Mouse (Mus musculus) MEL (cell line): Measurements from ENCODE around the gene Eml2. TPM values are rescaled to one million over a fixed set of nuclear protein-coding genes. Genes with fewer than 3 reads are reported as not detected.

Source experiments
- DNase-seq: peaks from one replicate; pipeline ENCODE4 v3.0.0; 2011; ENCODE audit warnings: low read depth, low spot score
- H3K27ac ChIP-seq: 2 replicates; pipeline ENCODE4 v1.5.1; 2012; ENCODE audit warnings: low read depth, mild to moderate bottlenecking, control low read depth, low read length, moderate library complexity; ENCODE audit not compliant: control insufficient read depth
- H3K27me3 ChIP-seq, 2 experiments: fragments of 150-350 bp in 1 of 2; sonication (generic) in 1 of 2; 2 replicates each; pipeline ENCODE4 v1.6.1; 2012; ENCODE audit warnings: low read length in 2 of 2, mild to moderate bottlenecking in 2 of 2, improper control_type of control experiment in 1 of 2, moderate library complexity in 1 of 2; ENCODE audit not compliant: insufficient read depth in 2 of 2, control insufficient read depth in 1 of 2
- H3K36me3 ChIP-seq, 2 experiments: 2 replicates each; pipeline ENCODE4 v1.6.1; 2012 to 2014; ENCODE audit warnings: low read length in 2 of 2, improper control_type of control experiment in 1 of 2, inconsistent platforms in 1 of 2, mild to moderate bottlenecking in 1 of 2; ENCODE audit not compliant: insufficient read depth in 2 of 2, control insufficient read depth in 1 of 2
- H3K4me1 ChIP-seq, 2 experiments: fragments of 150-350 bp in 1 of 2; sonication (generic) in 1 of 2; 2 replicates each; pipeline ENCODE4 v1.6.1; 2012; ENCODE audit warnings: low read length in 2 of 2, improper control_type of control experiment in 1 of 2, mild to moderate bottlenecking in 1 of 2; ENCODE audit not compliant: insufficient read depth in 2 of 2, control insufficient read depth in 1 of 2
- H3K4me3 ChIP-seq, 2 experiments: fragments of 150-350 bp in 1 of 2; sonication (generic) in 1 of 2; 2 replicates each; pipeline ENCODE4 v1.5.1; 2012; ENCODE audit warnings: low read depth in 2 of 2, low read length in 2 of 2, mild to moderate bottlenecking in 2 of 2, moderate library complexity in 2 of 2, control low read depth in 1 of 2, improper control_type of control experiment in 1 of 2; ENCODE audit not compliant: control insufficient read depth in 1 of 2, insufficient read depth in 1 of 2
- H3K79me2 ChIP-seq: 2 replicates; pipeline ENCODE4 v1.6.1; 2012; ENCODE audit warnings: mild to moderate bottlenecking, low read length, moderate library complexity; ENCODE audit not compliant: control insufficient read depth, poor library complexity, insufficient read depth
- H3K9ac ChIP-seq: 2 replicates; pipeline ENCODE4 v1.6.1; 2012; ENCODE audit warnings: low read depth, mild to moderate bottlenecking, control low read depth, low read length, moderate library complexity; ENCODE audit not compliant: control insufficient read depth, poor library complexity, severe bottlenecking
- H3K9me3 ChIP-seq: fragments of 150-350 bp; sonication (generic); replicated peaks from 2 replicates; pipeline ENCODE4 v1.6.1; 2012; ENCODE audit warnings: mild to moderate bottlenecking, low read length, improper control_type of control experiment, moderate library complexity; ENCODE audit not compliant: insufficient read depth
- CTCF ChIP-seq, 3 experiments: IDR thresholded peaks in 2 of 3; conservative IDR thresholded peaks in 1 of 3; 2 replicates each; pipeline ENCODE4 v1.5.1; 2011 to 2012; ENCODE audit warnings: low read length in 3 of 3, low read depth in 2 of 3, mild to moderate bottlenecking in 2 of 3, improper control_type of control experiment in 1 of 3, inconsistent platforms in 1 of 3, mixed read lengths in 1 of 3, moderate library complexity in 1 of 3; ENCODE audit not compliant: control insufficient read depth in 1 of 3, insufficient read depth in 1 of 3, poor library complexity in 1 of 3, severe bottlenecking in 1 of 3
- E2F4 ChIP-seq: IDR thresholded peaks from 2 replicates; pipeline ENCODE4 v1.6.1; 2011; ENCODE audit warnings: low read depth, low read length, improper control_type of control experiment, borderline replicate concordance
- ETS1 ChIP-seq: IDR thresholded peaks from 2 replicates; pipeline ENCODE4 v1.6.1; 2012; ENCODE audit warnings: low read depth, mild to moderate bottlenecking, inconsistent platforms, low read length, improper control_type of control experiment, moderate library complexity
- GABPA ChIP-seq: IDR thresholded peaks from 2 replicates; pipeline ENCODE4 v1.6.1; 2012; ENCODE audit warnings: low read depth, mild to moderate bottlenecking, inconsistent platforms, low read length, improper control_type of control experiment, moderate library complexity
- GATA1 ChIP-seq: IDR thresholded peaks from 2 replicates; pipeline ENCODE4 v1.6.1; 2011; ENCODE audit warnings: low read depth, low read length, improper control_type of control experiment
- JUND ChIP-seq: IDR thresholded peaks from 2 replicates; pipeline ENCODE4 v1.6.1; 2011; ENCODE audit warnings: low read depth, mild to moderate bottlenecking, improper control_type of control experiment, low read length
- MAFK ChIP-seq: IDR thresholded peaks from 2 replicates; pipeline ENCODE4 v1.6.1; 2011; ENCODE audit warnings: low read depth, mild to moderate bottlenecking, low read length, improper control_type of control experiment, borderline replicate concordance
- MAZ ChIP-seq: IDR thresholded peaks from 2 replicates; pipeline ENCODE4 v1.6.1; 2012; ENCODE audit warnings: low read depth, mild to moderate bottlenecking, inconsistent platforms, low read length, improper control_type of control experiment
- MEF2A ChIP-seq: IDR thresholded peaks from 2 replicates; pipeline ENCODE4 v1.6.1; 2014; ENCODE audit warnings: low read depth, mild to moderate bottlenecking, inconsistent platforms, low read length, improper control_type of control experiment; ENCODE audit not compliant: poor library complexity, insufficient replicate concordance, severe bottlenecking; ENCODE audit errors: extremely low read depth
- MYC ChIP-seq: IDR thresholded peaks from 2 replicates; pipeline ENCODE4 v1.6.1; 2011; ENCODE audit warnings: low read depth, mild to moderate bottlenecking, low read length, improper control_type of control experiment, moderate library complexity
- NELFE ChIP-seq: IDR thresholded peaks from 2 replicates; pipeline ENCODE4 v1.6.1; 2011; ENCODE audit warnings: low read depth, low read length, improper control_type of control experiment
- POLR2A ChIP-seq, 2 experiments: IDR thresholded peaks; 2 replicates each; pipeline ENCODE4 v1.6.1; 2011 to 2012; ENCODE audit warnings: low read length in 2 of 2, mild to moderate bottlenecking in 2 of 2, control low read depth in 1 of 2, improper control_type of control experiment in 1 of 2, low read depth in 1 of 2, moderate library complexity in 1 of 2; ENCODE audit not compliant: control insufficient read depth in 1 of 2, insufficient read depth in 1 of 2, poor library complexity in 1 of 2
- POLR2AphosphoS2 ChIP-seq: IDR thresholded peaks from 2 replicates; pipeline ENCODE4 v1.6.1; 2011; ENCODE audit warnings: low read length, improper control_type of control experiment
- RAD21 ChIP-seq: IDR thresholded peaks from 2 replicates; pipeline ENCODE4 v1.6.1; 2011; ENCODE audit warnings: mild to moderate bottlenecking, low read depth, low read length, improper control_type of control experiment
- RCOR1 ChIP-seq: IDR thresholded peaks from 2 replicates; pipeline ENCODE4 v1.6.1; 2012; ENCODE audit warnings: low read depth, mild to moderate bottlenecking, inconsistent platforms, low read length, improper control_type of control experiment
- SIN3A ChIP-seq: IDR thresholded peaks from 2 replicates; pipeline ENCODE4 v1.6.1; 2012; ENCODE audit warnings: low read length, improper control_type of control experiment, inconsistent platforms
- SMC3 ChIP-seq: IDR thresholded peaks from 2 replicates; pipeline ENCODE4 v1.6.1; 2011; ENCODE audit warnings: low read depth, low read length, improper control_type of control experiment
- TAL1 ChIP-seq: IDR thresholded peaks from 2 replicates; pipeline ENCODE4 v1.6.1; 2012; ENCODE audit warnings: mild to moderate bottlenecking, inconsistent platforms, low read length, moderate library complexity, mixed read lengths
- TBP ChIP-seq: IDR thresholded peaks from 2 replicates; pipeline ENCODE4 v1.8.0; 2011; ENCODE audit warnings: low read depth, low read length, improper control_type of control experiment
- TCF12 ChIP-seq: IDR thresholded peaks from 2 replicates; pipeline ENCODE4 v1.6.1; 2014; ENCODE audit warnings: low read depth, mild to moderate bottlenecking, inconsistent platforms, low read length, improper control_type of control experiment, moderate library complexity
- USF2 ChIP-seq, 2 experiments: IDR thresholded peaks; 2 replicates each; pipeline ENCODE4 v1.6.1; 2011 to 2012; ENCODE audit warnings: improper control_type of control experiment in 2 of 2, low read length in 2 of 2, borderline replicate concordance in 1 of 2, inconsistent platforms in 1 of 2, low read depth in 1 of 2, mild to moderate bottlenecking in 1 of 2; ENCODE audit not compliant: insufficient read depth in 1 of 2
- ZC3H11A ChIP-seq: IDR thresholded peaks from 2 replicates; pipeline ENCODE4 v1.6.1; 2012; ENCODE audit warnings: low read depth, mild to moderate bottlenecking, inconsistent platforms, low read length, improper control_type of control experiment
- ZNF384 ChIP-seq: IDR thresholded peaks from 2 replicates; pipeline ENCODE4 v1.6.1; 2012; ENCODE audit warnings: low read depth, mild to moderate bottlenecking, inconsistent platforms, low read length, improper control_type of control experiment
- polyA plus RNA-seq, 2 experiments: library from polyadenylated mRNA; stranded (reverse) in 1 of 2; unstranded in 1 of 2; fragments of >175 nt in 1 of 2; fragments of >200 nt in 1 of 2; gene quantifications; 2 replicates each; pipeline versions ENCODE4 v1.2.1 to v1.2.4; 2012; ENCODE audit warnings: low replicate concordance in 2 of 2, low read depth in 1 of 2; ENCODE audit not compliant: insufficient read length in 2 of 2, insufficient read depth in 1 of 2, missing spikeins in 1 of 2
- total RNA-seq: library from RNA; depleted of rRNA; stranded (reverse); fragments of 300-350 nt; gene quantifications from 2 replicates; pipeline ENCODE4 v1.2.3, GENCODE M21; 2012

Eml2 gene
- total and polyA plus RNA-seq, 3 experiments, result 22.0 to 43.6 TPM; not detected in 1

DNA sequence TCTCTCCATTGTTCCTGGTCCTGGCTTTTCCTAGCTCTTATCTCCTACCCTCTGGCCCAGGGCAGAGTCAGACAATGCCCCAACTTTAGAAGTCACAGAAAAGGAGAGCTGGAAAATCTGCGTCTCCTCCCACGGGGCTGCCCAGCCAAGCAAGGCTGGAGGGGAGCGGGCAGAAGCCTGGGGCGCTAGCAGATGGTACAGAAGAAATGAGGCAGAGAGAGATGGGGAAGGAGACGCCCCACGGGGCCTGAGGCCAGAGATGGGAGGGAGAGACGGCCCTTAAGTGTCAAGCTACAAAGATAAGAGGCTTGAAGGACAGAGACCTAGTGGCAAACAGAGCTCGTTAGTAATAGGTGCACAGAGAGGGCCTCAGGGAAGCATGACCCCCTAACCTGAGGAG, 4.4 kb upstream of the Eml2 start:
- no peak for TF ChIP-seq GABPA
- TF ChIP-seq USF2 (IDR thresholded peaks at IDR 0.05; ENCODE audit: borderline replicate concordance in 1 of 2, insufficient read depth in 1 of 2, low read depth in 1 of 2, low read length in 2 of 2), result no peak
- no peak for TF ChIP-seq TBP
- no peak for TF ChIP-seq POLR2AphosphoS2
- no peak for TF ChIP-seq ZNF384
- TF ChIP-seq GATA1, result no peak
- no peak for TF ChIP-seq MAFK
- no peak for TF ChIP-seq POLR2A (IDR thresholded peaks at IDR 0.05; ENCODE audit: control insufficient read depth in 1 of 2, insufficient read depth in 1 of 2, low read depth in 1 of 2, low read length in 2 of 2, poor library complexity in 1 of 2)
- TF ChIP-seq MEF2A, result no peak
- TF ChIP-seq TCF12, result no peak
- no peak for TF ChIP-seq SMC3
- TF ChIP-seq, all 39 proteins: peak for 0
- Histone ChIP-seq H3K4me1 (peaks cover 0 to 8% of the 10 kb centered on the region in 2 experiments; a peak in 1 of 4 replicates), H3K36me3 (peaks cover 0 to 2% of the 10 kb centered on the region in 2 experiments; a peak in 1 of 4 replicates), H3K79me2 (no peaks in the 10 kb centered on the region), H3K4me3 (no peak overlapping the region), H3K9me3 (no peaks in the 10 kb centered on the region), H3K27ac (no peak overlapping the region), H3K27me3 (no peaks in the 10 kb centered on the region), H3K9ac (no peak overlapping the region)
- DNase-seq, result no peak

GRCm38 (mm10) chr7:19172874-19173273, 3.3 kb upstream of the Eml2 start:
- H3K4me3 ChIP-seq, result no peak overlapping the region
- peak; percentile 84 for DNase-seq

More at GRCm38 (mm10) chr7:19172874-19173273, 3.3 kb upstream of the Eml2 start:
- no peak overlapping the region for H3K9ac ChIP-seq
- TF ChIP-seq ETS1 (no peak), RAD21 (peak; percentile 65), ZC3H11A (peak; percentile 64), CTCF (IDR thresholded peaks at IDR 0.05 in 2 of 3, conservative IDR thresholded peaks at IDR 0.05 in 1 of 3; ENCODE audit: control insufficient read depth in 1 of 3, insufficient read depth in 1 of 3, low read depth in 2 of 3, low read length in 3 of 3, poor library complexity in 1 of 3, severe bottlenecking in 1 of 3) (peak; percentile 67 to 88 (median 88)), MYC (no peak), RCOR1 (no peak), SIN3A (0 out of 2 replicates have a peak, but pooled peaks have one; percentile 28), SMC3 (peak; percentile 87), NELFE (no peak), USF2 (IDR thresholded peaks at IDR 0.05; ENCODE audit: borderline replicate concordance in 1 of 2, insufficient read depth in 1 of 2, low read depth in 1 of 2, low read length in 2 of 2) (no peak), E2F4 (no peak), GATA1 (no peak), JUND (no peak), MAZ (no peak), TAL1 (no peak)
- TF ChIP-seq, all 39 proteins: peak for 5
- Histone ChIP-seq H3K9me3 (no peaks in the 10 kb centered on the region), H3K27ac (no peak overlapping the region), H3K27me3 (no peaks in the 10 kb centered on the region), H3K79me2 (no peaks in the 10 kb centered on the region), H3K4me1 (peaks cover 0 to 8% of the 10 kb centered on the region in 2 experiments; a peak in 1 of 4 replicates), H3K36me3 (peaks cover 0 to 4% of the 10 kb centered on the region in 2 experiments; a peak in 2 of 4 replicates)
